Mouse (Mus musculus) cerebellum, postnatal 10 days (tissue): ENCODE measurements at regions not wholly inside any gene's neighbourhood (a gene's known extent, or its start where the extent isn't known, plus 50 kb on each side); places are given as distances from the start of the nearest gene placed in this dataset.

Source experiments
- DNase-seq, 2 experiments: peaks; one replicate each; pipeline ENCODE4 v3.0.0; 2021; ENCODE audit warnings: mixed read lengths in 2 of 2

GRCm38 (mm10) chr7:72593259-72593658, 286.9 kb upstream of the Mctp2 start:
- DNase-seq = peak; percentile 70 to 81

DNA sequence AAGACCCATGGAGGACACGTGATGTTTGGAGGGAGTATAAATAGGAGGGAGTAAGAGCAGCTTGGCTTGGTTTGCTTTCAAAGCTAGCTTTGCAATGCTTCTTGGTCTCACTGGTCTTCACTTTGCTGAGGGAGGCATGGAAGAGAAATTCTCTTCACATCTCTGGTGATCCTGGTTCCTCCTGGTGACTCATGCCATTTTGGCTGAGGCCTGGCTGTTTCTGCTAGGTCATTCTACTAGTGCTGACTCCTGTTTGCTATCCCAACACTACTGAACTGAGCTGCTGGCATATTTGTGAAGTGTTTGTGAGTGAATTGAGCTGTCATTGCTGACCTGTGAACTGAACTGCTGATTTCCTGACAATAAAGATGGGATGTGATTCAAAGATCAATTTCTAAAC, 288.3 kb upstream of the Mctp2 start:
- no peak for DNase-seq

DNA sequence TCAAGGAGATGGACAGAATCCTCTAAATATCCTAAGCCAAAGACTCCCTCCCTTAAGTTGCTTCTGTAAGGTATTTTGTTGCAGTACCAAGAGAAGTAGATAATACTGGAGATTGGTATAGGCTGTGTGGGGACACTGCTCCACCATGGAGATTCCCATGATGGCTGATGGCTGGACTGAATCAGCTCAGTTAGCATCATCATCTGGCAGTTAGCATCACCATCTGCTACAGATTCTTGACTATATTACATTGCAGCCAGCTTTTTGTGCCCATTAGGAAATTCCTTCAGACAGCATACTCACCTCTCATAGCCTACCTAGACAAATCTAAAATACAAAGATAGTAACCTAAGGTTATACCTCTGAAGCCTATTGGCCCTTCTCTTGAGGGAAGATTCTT, 290.6 kb upstream of the Mctp2 start:
- DNase-seq = peak in 1 of 2 experiments; percentile 12

DNA sequence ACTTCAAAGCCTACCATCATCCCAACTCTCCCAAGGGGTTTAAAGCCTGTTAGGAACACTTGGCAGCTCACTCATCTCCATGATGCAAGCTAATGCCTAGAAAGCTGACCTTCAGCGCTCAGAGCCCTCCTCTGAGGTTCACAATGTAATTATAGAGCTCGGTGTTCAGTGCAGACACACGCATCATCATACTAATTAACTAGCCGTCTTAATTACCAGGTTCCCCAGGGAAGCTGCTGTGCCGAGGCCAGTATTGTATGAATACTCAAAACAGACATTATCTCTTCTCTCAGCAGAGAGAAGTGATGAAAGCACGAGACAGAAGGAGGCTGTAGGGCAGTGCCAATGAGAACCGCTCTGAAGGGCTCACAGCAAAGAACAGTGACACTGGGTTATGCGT, 295.5 kb upstream of the Mctp2 start:
- DNase-seq = peak; percentile 27 to 31

- DNase-seq = no peak
Observed at GRCm38 (mm10) chr7:72609791-72610190, 303.4 kb upstream of the Mctp2 start.

DNA sequence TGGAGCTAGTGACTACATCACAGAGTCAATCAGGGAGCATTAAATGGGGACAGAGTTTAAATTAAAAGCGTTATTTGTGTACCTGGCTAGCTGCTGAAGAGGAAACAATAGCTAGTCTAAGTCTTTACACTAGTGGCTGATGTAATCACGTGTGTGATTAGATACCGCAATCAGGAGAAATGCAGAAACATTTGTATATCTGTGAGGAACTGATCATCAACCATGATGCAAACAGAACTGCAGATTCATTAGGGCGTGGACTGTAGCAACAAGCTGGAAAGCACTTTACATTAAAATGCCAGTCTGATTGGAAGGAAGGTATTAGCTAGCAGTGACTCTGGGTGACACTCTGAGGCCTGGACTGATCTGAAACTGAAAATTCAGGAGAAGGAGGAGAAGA, 308.8 kb upstream of the Mctp2 start:
- no peak for DNase-seq

DNA sequence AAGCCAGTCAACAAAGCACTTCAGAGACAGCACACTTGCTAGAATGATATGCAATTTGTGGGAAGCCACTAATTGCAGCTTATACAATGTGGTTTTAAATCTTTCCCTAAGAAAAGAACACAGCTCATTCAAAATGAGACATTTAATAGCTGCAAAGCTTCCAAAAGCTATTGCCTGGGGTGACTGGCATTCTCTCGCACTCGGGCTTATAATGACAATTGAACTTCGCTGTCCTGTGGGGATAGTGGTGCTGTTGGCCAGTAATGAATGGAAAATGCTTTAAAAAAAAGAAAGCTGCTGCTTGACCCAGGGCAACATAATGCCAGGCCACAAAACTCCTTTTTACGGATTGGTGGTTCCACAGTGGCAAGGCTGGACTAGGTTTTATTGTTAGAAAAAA, 321.0 kb upstream of the Mctp2 start:
- peak; percentile 5 to 14 for DNase-seq

- DNase-seq = no peak
Observed at GRCm38 (mm10) chr7:72639566-72639965, 333.2 kb upstream of the Mctp2 start.

DNA sequence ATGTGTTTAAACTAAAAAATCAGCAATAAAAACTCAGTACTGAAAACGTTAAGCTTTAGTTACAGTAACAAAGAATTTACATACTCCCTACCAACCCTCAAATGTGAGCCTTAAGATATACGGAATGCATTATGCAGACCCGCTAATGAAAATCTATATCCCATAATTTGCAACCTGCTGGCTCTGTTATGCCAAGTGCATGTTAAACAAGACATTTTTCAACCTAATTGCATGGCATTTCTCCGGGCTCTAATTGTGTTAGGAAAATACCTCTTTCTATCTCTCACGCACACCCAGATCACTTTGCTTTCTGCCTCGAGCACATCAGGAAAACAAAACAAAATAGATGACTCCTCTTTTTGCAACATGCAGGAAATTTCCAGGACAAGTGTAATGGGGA, 368.6 kb upstream of the Mctp2 start:
- no peak for DNase-seq

DNA sequence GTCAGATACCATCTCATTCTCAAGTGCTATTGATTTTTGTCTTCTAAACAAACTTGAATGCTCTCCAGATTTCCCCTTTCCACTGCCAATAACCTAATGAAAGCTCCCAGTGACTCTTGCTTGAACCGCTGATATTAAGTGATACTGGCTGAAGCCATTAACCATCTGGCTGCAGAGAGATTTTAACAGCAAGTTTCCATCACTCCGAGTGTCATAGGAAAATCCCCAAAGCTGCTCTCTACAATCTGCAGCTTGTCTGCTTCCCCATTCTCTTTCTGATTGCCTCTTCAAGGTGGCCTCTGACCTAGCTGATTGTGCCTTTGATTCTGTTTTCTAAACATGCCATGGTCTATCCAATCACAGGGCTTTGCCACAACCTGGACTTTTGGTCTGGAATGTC, 379.4 kb upstream of the Mctp2 start:
- DNase-seq = peak in 1 of 2 experiments; percentile 35

DNA sequence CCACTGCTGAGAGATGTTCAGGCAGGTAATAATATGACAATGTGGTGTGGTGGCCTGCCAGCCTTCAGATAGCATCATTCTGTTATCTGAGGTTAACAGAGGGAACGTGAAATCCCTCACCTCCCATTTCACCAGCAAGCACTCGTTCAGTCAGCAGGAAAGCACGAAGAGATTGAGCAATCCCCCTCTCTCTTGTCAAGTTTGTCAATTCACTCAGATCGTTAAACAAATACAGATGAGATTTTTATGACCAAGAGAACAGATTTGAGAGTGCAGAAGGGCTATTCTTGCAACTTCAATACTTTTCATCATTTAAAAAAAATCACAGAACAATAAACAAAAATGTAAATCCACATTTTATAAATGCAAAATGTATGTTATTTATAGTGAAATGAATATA, 380.9 kb upstream of the Mctp2 start:
- no peak for DNase-seq

DNA sequence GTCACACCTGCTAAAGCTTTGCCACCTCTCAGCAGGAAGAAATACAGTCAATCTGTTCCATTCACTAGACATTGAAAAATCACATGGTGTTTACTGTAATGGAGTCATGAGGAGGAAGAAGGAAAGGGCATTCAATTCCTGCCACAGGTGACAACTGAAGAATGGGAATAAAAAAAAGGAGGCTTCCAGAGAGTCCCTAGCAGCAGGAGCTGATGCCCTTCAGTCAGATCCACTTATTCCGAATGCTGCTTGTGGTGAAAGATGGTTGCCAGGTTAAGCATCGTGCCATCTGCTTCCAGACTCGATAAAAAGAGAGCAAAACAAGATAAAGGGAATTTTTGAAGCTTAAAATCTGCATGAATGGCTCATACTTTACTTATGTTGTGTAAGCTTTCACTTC, 385.0 kb upstream of the Mctp2 start:
- DNase-seq = peak; percentile 73 to 79

DNA sequence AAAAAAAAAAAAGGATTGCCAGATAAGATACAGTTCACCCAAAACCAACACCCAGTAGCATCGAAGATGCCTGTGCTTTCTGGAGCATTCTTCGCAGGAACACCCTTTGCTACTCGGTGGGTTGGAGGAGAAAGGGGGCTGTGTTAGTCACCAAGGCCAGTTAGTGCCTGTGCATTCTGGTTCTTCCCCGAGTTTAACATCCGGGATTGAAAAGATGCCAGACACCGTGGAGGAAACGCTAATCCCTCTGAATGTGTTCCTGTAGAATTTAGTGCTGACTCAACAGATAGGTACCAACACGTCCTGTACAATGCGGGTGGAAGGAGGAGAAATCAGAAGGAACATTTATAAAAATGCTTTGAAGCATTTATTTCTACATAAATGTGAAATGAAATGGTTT, 385.5 kb upstream of the Mctp2 start:
- peak; percentile 83 to 85 for DNase-seq

GRCm38 (mm10) chr7:72696736-72697135, 390.3 kb upstream of the Mctp2 start:
- no peak for DNase-seq

GRCm38 (mm10) chr7:72703652-72704341, 397.4 kb upstream of the Mctp2 start:
- DNase-seq = peak in 1 of 2 experiments; percentile 6

DNA sequence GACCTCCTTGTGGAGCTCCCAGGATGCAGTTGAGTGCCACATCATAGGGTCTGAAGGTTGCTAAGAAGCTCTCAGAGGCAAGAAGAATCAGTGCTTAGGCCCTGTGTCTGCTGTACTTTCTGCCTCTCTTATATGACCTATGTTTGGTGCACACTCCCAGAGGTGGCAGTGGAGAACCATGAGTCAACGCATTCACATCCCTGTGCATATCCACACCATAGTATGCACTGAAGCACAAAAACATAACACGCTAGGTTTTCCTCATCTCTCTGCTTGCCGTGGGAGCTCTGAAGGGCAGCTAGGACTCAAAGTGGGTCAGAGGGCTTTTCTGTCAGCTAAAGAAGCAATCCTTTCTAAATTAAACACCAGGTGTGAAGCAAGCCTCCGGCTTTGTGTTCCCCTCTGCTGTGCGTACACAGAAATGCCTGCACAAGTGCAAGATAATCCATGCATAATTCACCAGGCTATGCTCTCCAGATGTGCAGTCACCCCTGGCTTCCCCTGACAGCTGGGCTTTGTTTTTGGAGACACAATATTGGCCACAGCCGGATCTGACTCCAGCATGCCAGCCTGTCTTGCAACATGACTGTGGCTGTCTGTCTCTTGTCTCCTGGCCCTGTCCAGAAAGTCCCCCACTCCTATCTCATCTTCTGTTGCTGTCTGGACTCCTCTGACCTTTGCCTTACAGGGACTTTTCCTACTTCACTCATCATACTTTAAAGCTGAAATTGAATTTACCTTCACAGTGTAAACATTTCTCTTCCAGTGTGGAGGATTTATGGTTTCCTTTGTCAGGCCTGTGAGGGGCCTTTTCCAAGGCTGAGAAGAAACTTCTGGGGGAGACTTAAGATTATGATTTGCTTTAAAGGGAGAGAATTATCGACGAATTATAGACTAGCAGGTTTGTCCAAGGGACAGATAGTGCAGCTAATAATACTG, 405.1 kb upstream of the Mctp2 start:
- DNase-seq = no peak

DNA sequence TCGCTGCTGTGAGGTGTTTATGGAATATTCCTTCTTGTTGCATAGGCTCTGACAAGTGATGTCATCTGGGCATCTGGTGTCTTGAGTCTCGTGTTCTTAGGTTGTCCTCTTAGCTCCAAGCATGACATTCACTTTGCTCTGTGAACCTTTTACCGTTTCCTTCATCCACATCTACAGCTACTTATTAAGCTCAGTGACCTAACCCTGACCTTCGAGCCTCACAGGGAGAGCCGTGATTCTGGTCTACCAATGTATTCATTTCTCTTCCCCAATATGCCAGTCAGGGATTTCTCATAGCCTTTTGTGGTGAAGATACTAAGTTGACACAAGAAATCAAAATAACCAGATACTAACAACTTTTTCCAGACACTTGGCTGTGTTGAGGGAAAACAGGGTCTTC, 409.0 kb upstream of the Mctp2 start:
- no peak for DNase-seq

DNA sequence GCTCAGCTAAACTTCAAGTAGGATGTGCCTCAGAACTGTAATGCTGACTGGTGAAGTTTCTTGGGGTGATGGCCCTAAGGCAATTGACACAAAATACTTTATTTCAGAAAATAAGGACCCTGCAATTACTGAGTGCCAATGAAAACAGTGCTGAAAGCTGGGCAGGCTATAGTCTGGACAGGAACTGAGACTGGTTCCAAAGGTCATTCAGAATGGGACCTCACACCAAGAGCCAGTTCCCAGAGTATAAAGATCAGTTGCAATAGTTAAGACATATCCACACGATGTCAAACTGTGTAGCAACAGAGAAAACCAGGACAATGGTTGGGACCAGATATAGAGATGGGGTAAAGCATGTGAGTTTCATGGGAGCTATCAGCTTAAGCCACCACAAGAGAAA, 409.6 kb upstream of the Mctp2 start:
- DNase-seq = no peak

DNA sequence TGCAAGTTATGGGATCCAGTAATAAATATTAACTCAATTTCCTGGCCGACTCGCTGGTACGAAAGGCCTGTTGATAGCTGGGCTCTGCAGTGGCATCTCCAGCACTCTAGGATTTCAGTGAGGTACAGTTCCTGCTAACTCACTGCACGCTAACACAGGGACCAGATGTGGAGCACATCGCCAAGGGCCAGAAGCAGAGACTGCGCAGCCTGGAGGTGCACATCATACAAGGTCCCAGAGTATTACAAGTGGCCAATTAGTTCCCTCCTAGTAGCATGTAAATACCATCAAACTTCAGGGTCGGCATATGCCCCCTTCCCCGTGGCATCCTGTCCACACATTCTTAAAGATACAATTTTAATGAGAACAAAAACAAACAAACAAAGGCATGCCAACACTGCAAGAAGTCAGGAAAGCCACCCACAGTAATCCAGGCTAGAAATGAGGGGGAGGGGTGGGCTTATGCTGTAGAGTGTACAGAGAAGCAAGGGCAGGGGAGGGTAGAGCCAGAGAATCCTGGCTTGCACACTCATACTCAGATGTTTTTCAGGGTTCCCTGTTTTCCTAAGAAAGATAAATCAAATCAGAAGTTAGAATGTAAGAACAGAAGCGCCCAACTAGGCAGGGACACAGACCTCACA, 419.9 kb upstream of the Mctp2 start:
- DNase-seq = no peak

DNA sequence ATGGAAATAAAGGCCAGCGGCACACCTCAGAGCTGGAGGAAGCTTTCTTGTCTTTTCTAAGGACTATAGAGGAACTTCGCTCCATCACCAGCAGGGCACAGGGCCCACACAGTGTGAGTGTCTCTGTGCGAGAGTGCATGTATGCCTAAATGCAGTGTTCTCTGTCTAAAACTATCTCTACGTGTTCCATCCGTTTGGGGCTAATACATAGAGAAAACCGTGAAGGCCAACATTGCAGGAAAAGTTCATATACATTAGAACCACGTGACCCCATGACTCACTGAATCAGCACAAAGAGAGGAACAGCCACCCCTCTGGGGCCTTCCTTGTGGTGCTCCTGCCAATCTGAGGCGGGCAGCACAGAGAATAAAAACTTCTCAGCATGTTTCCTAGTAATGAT, 431.4 kb upstream of the Mctp2 start:
- DNase-seq = no peak

- no peak for DNase-seq
Observed at GRCm38 (mm10) chr7:72738324-72738944, 432.0 kb upstream of the Mctp2 start.

DNA sequence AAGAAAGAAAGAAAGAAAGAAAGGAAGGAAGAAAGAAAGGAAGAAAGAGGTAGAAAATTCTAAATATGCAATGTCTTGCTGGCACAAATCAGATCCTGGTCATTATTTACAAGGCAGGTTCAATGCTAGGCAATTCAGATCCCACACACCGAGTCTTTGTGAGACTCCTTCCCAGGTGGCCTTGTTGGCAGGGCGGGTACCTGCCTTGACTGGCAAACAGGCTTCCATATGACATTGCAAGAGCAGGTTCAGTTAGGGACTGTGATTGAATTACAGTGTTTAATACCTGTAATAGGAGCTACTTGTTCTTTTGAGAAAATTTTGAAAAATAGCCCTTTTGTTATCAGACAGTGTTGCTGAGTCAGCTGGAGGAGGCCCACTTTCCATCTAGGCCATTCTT, 436.0 kb upstream of the Mctp2 start:
- no peak for DNase-seq

- DNase-seq = no peak
Observed at GRCm38 (mm10) chr7:72751501-72751917, 445.1 kb upstream of the Mctp2 start.
